Mouse (Mus musculus) forebrain, embryonic 15.5 days (tissue): ENCODE results near the gene Epas1. TPM values are rescaled to one million over a fixed set of nuclear protein-coding genes. Genes with fewer than 3 reads are reported as not detected.

Experiments used
- ATAC-seq: fragments of 200-750 bp; cut with Nextera tagmentation; replicated peaks from 2 replicates; pipeline ENCODE4 v1.8.0; 2017; ENCODE audit warnings: mild to moderate bottlenecking, moderate TSS enrichment, moderate library complexity
- H3K27ac ChIP-seq: fragments of 300-500 bp; sonication (generic); replicated peaks from 2 replicates; pipeline ENCODE4 v1.5.1; 2015; ENCODE audit warnings: mild to moderate bottlenecking, inconsistent platforms
- H3K27me3 ChIP-seq: fragments of 300-500 bp; sonication (generic); 2 replicates; pipeline ENCODE4 v1.6.1; 2015; ENCODE audit warnings: inconsistent platforms
- H3K36me3 ChIP-seq: fragments of 300-500 bp; sonication (generic); 2 replicates; pipeline ENCODE4 v1.6.1; 2015; ENCODE audit warnings: mild to moderate bottlenecking, inconsistent platforms
- H3K4me1 ChIP-seq: fragments of 300-500 bp; sonication (generic); 2 replicates; pipeline ENCODE4 v1.6.1; 2015; ENCODE audit warnings: inconsistent platforms
- H3K4me2 ChIP-seq: fragments of 300-500 bp; sonication (generic); replicated peaks from 2 replicates; pipeline ENCODE4 v1.6.1; 2015; ENCODE audit warnings: mild to moderate bottlenecking, inconsistent platforms
- H3K4me3 ChIP-seq: fragments of 300-500 bp; sonication (generic); 2 replicates; pipeline ENCODE4 v1.5.1; 2015; ENCODE audit warnings: mild to moderate bottlenecking, inconsistent platforms
- H3K9ac ChIP-seq: fragments of 300-500 bp; sonication (generic); replicated peaks from 2 replicates; pipeline ENCODE4 v1.6.1; 2015; ENCODE audit warnings: mild to moderate bottlenecking, inconsistent platforms
- H3K9me3 ChIP-seq: fragments of 300-500 bp; sonication (generic); 2 replicates; pipeline ENCODE4 v1.6.1; 2016; ENCODE audit warnings: inconsistent platforms
- WGBS: fragments of 180-500 bp; shearing (Covaris S2); methylation state at CpG from one replicate; pipeline ENCODE4 v1.1.7; 2015; ENCODE audit warnings: mixed read lengths; 5-methylcytosine and 5-hydroxymethylcytosine counted together
- polyA plus RNA-seq: library from polyadenylated mRNA; unstranded; fragments of >200 nt; fragmentation: Nextera tagmentation; extraction: Ambion mirVana; gene quantifications from 2 replicates; pipeline ENCODE4 v1.2.1, GENCODE M21; 2015

The Epas1 gene
- 3.8 and 4.0 TPM in 2 replicates for polyA plus RNA-seq

- peak within 1 kb of the TSS; percentile 35 for H3K9ac ChIP-seq
- no peaks in the 10 kb centered on the region for H3K9me3 ChIP-seq
- peaks cover 53% of the 10 kb centered on the region for H3K27me3 ChIP-seq
- H3K36me3 ChIP-seq: no peaks in the 10 kb centered on the region
- H3K4me2 ChIP-seq: peak within 1 kb of the TSS; percentile 84
- peak within 1 kb of the TSS; percentile 50 for H3K4me3 ChIP-seq
- no peak within 1 kb of the TSS for H3K27ac ChIP-seq
- H3K4me1 ChIP-seq: peaks cover 30% of the 10 kb centered on the region
- peak; percentile 90 for ATAC-seq
- under 1% methylated on average over 60 of the region's 60 CpGs for WGBS
Observed at GRCm38 (mm10) chr17:86753130-86753821, at the start of gene Epas1. Gene Epas1, plus strand, starts transcription at chr17:86753700.

GRCm38 (mm10) chr17:86705236-86705635, 48.3 kb upstream of the Epas1 start:
- Histone ChIP-seq H3K27me3 (no peaks in the 10 kb centered on the region), H3K9ac (no peak overlapping the region), H3K4me3 (no peak overlapping the region), H3K36me3 (no peaks in the 10 kb centered on the region), H3K27ac (no peak overlapping the region), H3K4me2 (no peak overlapping the region), H3K9me3 (no peaks in the 10 kb centered on the region), H3K4me1 (no peaks in the 10 kb centered on the region)
- ATAC-seq: no peak
- 94% methylated on average over 3 of the region's 3 CpGs for WGBS

GRCm38 (mm10) chr17:86706467-86706866, 47.0 kb upstream of the Epas1 start:
- Histone ChIP-seq H3K4me3 (no peak overlapping the region), H3K4me1 (no peaks in the 10 kb centered on the region), H3K27ac (no peak overlapping the region), H3K36me3 (no peaks in the 10 kb centered on the region), H3K4me2 (no peak overlapping the region), H3K9ac (no peak overlapping the region), H3K27me3 (no peaks in the 10 kb centered on the region), H3K9me3 (no peaks in the 10 kb centered on the region)
- no peak for ATAC-seq
- WGBS: 79% methylated on average over 1 of the region's 1 CpGs

- ATAC-seq: no peak
- no peaks in the 10 kb centered on the region for H3K36me3 ChIP-seq
- no peaks in the 10 kb centered on the region for H3K27me3 ChIP-seq
- no peak overlapping the region for H3K4me3 ChIP-seq
- WGBS: 79% methylated on average over 8 of the region's 8 CpGs
- H3K4me2 ChIP-seq: no peak overlapping the region
- no peak overlapping the region for H3K9ac ChIP-seq
- no peaks in the 10 kb centered on the region for H3K4me1 ChIP-seq
- H3K27ac ChIP-seq: no peak overlapping the region
- H3K9me3 ChIP-seq: no peaks in the 10 kb centered on the region
Observed at GRCm38 (mm10) chr17:86709803-86710202, 43.7 kb upstream of the Epas1 start.

- Histone ChIP-seq H3K4me3 (no peak overlapping the region), H3K4me1 (no peaks in the 10 kb centered on the region), H3K27ac (no peak overlapping the region), H3K27me3 (no peaks in the 10 kb centered on the region), H3K4me2 (no peak overlapping the region), H3K9ac (no peak overlapping the region), H3K9me3 (no peaks in the 10 kb centered on the region), H3K36me3 (no peaks in the 10 kb centered on the region)
- 86% methylated on average over 8 of the region's 8 CpGs for WGBS
- no peak for ATAC-seq
Observed at GRCm38 (mm10) chr17:86710379-86710778, 43.1 kb upstream of the Epas1 start.

- no peaks in the 10 kb centered on the region for H3K4me1 ChIP-seq
- no peaks in the 10 kb centered on the region for H3K9me3 ChIP-seq
- H3K27me3 ChIP-seq: no peaks in the 10 kb centered on the region
- H3K4me3 ChIP-seq: no peak overlapping the region
- H3K4me2 ChIP-seq: no peak overlapping the region
- no peak overlapping the region for H3K9ac ChIP-seq
- no peak for ATAC-seq
- H3K36me3 ChIP-seq: no peaks in the 10 kb centered on the region
- no peak overlapping the region for H3K27ac ChIP-seq
- WGBS: 81% methylated on average over 5 of the region's 5 CpGs
Observed at GRCm38 (mm10) chr17:86711949-86712348, 41.6 kb upstream of the Epas1 start.

- Histone ChIP-seq H3K27me3 (no peaks in the 10 kb centered on the region), H3K4me1 (no peaks in the 10 kb centered on the region), H3K9me3 (no peaks in the 10 kb centered on the region), H3K36me3 (no peaks in the 10 kb centered on the region), H3K4me3 (no peak overlapping the region), H3K27ac (no peak overlapping the region), H3K9ac (no peak overlapping the region), H3K4me2 (no peak overlapping the region)
- 94% methylated on average over 8 of the region's 8 CpGs for WGBS
- no peak for ATAC-seq
Observed at GRCm38 (mm10) chr17:86712601-86713000, 40.9 kb upstream of the Epas1 start.

- ATAC-seq: no peak
- Histone ChIP-seq H3K4me2 (no peak overlapping the region), H3K27ac (no peak overlapping the region), H3K9ac (no peak overlapping the region), H3K4me3 (no peak overlapping the region), H3K27me3 (no peaks in the 10 kb centered on the region), H3K9me3 (no peaks in the 10 kb centered on the region), H3K36me3 (no peaks in the 10 kb centered on the region), H3K4me1 (no peaks in the 10 kb centered on the region)
- 45% methylated on average over 8 of the region's 8 CpGs for WGBS
Observed at GRCm38 (mm10) chr17:86713591-86713990, 39.9 kb upstream of the Epas1 start.

- Histone ChIP-seq H3K36me3 (no peaks in the 10 kb centered on the region), H3K9ac (no peak overlapping the region), H3K4me2 (no peak overlapping the region), H3K27ac (no peak overlapping the region), H3K4me3 (no peak overlapping the region), H3K27me3 (no peaks in the 10 kb centered on the region), H3K9me3 (no peaks in the 10 kb centered on the region), H3K4me1 (no peaks in the 10 kb centered on the region)
- no peak for ATAC-seq
- 77% methylated on average over 8 of the region's 8 CpGs for WGBS
Observed at GRCm38 (mm10) chr17:86724786-86725415, 28.6 kb upstream of the Epas1 start.

- no peak overlapping the region for H3K9ac ChIP-seq
- no peak overlapping the region for H3K4me2 ChIP-seq
- H3K27ac ChIP-seq: no peak overlapping the region
- no peaks in the 10 kb centered on the region for H3K27me3 ChIP-seq
- H3K4me3 ChIP-seq: no peak overlapping the region
- no peaks in the 10 kb centered on the region for H3K9me3 ChIP-seq
- no peak for ATAC-seq
- WGBS: 66% methylated on average over 7 of the region's 7 CpGs
- H3K36me3 ChIP-seq: no peaks in the 10 kb centered on the region
- no peaks in the 10 kb centered on the region for H3K4me1 ChIP-seq
Observed at GRCm38 (mm10) chr17:86726480-86726879, 27.0 kb upstream of the Epas1 start.

GRCm38 (mm10) chr17:86727031-86727430, 26.5 kb upstream of the Epas1 start:
- H3K4me2 ChIP-seq: no peak overlapping the region

GRCm38 (mm10) chr17:86731273-86731672, 22.2 kb upstream of the Epas1 start:
- no peak for ATAC-seq
- Histone ChIP-seq H3K4me2 (no peak overlapping the region), H3K27me3 (no peaks in the 10 kb centered on the region), H3K9ac (no peak overlapping the region), H3K4me3 (no peak overlapping the region), H3K4me1 (no peaks in the 10 kb centered on the region), H3K9me3 (no peaks in the 10 kb centered on the region), H3K36me3 (no peaks in the 10 kb centered on the region), H3K27ac (no peak overlapping the region)
- 84% methylated on average over 6 of the region's 6 CpGs for WGBS

More at GRCm38 (mm10) chr17:86727031-86727430, 26.5 kb upstream of the Epas1 start:
- no peaks in the 10 kb centered on the region for H3K4me1 ChIP-seq
- H3K4me3 ChIP-seq: no peak overlapping the region
- H3K36me3 ChIP-seq: no peaks in the 10 kb centered on the region
- H3K9me3 ChIP-seq: no peaks in the 10 kb centered on the region
- no peak for ATAC-seq
- 91% methylated on average over 7 of the region's 7 CpGs for WGBS
- H3K27ac ChIP-seq: no peak overlapping the region
- H3K9ac ChIP-seq: no peak overlapping the region
- no peaks in the 10 kb centered on the region for H3K27me3 ChIP-seq
